Mouse (Mus musculus) cerebellum, adult 2 months (tissue): ENCODE data around the gene Mllt3. TPM values are rescaled to one million over a fixed set of nuclear protein-coding genes. Genes with fewer than 3 reads are reported as not detected.

Experiments used
- DNase-seq, 2 experiments: peaks; one replicate each; pipeline ENCODE4 v3.0.0; 2021
- H3K27ac ChIP-seq: fragments of 200-500 bp; 2 replicates; pipeline ENCODE4 v1.5.1; 2012; ENCODE audit warnings: low read length, control low read depth, inconsistent platforms; ENCODE audit not compliant: insufficient read depth
- H3K27me3 ChIP-seq: fragments of 200-500 bp; 2 replicates; pipeline ENCODE4 v1.6.1; 2012; ENCODE audit warnings: inconsistent platforms, mild to moderate bottlenecking, low read length, moderate library complexity; ENCODE audit not compliant: control insufficient read depth, insufficient read depth
- H3K4me1 ChIP-seq: fragments of 200-500 bp; 2 replicates; pipeline ENCODE4 v1.6.1; 2011; ENCODE audit warnings: low read length; ENCODE audit not compliant: control insufficient read depth, insufficient read depth
- H3K4me3 ChIP-seq: fragments of 200-500 bp; replicated peaks from 2 replicates; pipeline ENCODE3; 2011; ENCODE audit warnings: mild to moderate bottlenecking, low read depth, low read length, control low read depth; ENCODE audit not compliant: insufficient read depth
- CTCF ChIP-seq: fragments of 200-500 bp; IDR thresholded peaks from 2 replicates; pipeline ENCODE4 v1.5.1; 2011; ENCODE audit warnings: low read depth, mild to moderate bottlenecking, control low read depth, low read length, moderate library complexity, borderline replicate concordance; ENCODE audit not compliant: insufficient read depth
- POLR2A ChIP-seq: fragments of 200-500 bp; IDR thresholded peaks from 2 replicates; pipeline ENCODE4 v1.6.1; 2011; ENCODE audit warnings: low read length, control low read depth, borderline replicate concordance; ENCODE audit not compliant: insufficient read depth
- WGBS: fragments of 180-500 bp; shearing (Covaris S2); methylation state at CpG from one replicate; pipeline ENCODE4 v1.1.7; 2018; 5-methylcytosine and 5-hydroxymethylcytosine counted together
- polyA plus RNA-seq: library from polyadenylated mRNA; depleted of rRNA; stranded (reverse); fragments of >200 nt; gene quantifications from 2 replicates; pipeline ENCODE4 v1.2.3, GENCODE M21; 2012

The Mllt3 gene
- polyA plus RNA-seq, 1 experiment = 25.8 TPM

DNA sequence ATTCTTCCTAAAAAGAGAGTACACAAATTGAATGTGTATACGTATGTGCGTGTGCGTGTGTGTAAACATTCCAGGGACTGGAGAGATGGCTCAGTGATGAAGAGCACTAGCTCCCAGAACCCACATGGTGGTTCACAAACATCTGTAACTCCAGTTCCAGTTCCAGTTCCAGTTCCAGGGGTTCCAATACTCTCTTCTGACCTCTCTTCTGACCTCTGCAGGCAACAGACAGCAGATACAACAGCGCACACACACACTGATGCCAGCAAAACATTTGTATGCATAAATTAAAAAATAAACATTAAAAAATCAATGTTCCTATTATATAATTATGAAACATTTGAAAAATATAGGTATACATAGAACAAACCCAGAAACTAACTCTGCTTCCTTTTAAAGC is 258.6 kb downstream of the Mllt3 start:
- TF ChIP-seq CTCF (no peak), POLR2A (no peak)
- WGBS = 98% methylated on average over 4 of the region's 4 CpGs
- Histone ChIP-seq H3K27ac (no peak overlapping the region), H3K4me3 (no peak overlapping the region), H3K27me3 (no peaks in the 10 kb centered on the region), H3K4me1 (no peaks in the 10 kb centered on the region)
- DNase-seq = no peak

DNA sequence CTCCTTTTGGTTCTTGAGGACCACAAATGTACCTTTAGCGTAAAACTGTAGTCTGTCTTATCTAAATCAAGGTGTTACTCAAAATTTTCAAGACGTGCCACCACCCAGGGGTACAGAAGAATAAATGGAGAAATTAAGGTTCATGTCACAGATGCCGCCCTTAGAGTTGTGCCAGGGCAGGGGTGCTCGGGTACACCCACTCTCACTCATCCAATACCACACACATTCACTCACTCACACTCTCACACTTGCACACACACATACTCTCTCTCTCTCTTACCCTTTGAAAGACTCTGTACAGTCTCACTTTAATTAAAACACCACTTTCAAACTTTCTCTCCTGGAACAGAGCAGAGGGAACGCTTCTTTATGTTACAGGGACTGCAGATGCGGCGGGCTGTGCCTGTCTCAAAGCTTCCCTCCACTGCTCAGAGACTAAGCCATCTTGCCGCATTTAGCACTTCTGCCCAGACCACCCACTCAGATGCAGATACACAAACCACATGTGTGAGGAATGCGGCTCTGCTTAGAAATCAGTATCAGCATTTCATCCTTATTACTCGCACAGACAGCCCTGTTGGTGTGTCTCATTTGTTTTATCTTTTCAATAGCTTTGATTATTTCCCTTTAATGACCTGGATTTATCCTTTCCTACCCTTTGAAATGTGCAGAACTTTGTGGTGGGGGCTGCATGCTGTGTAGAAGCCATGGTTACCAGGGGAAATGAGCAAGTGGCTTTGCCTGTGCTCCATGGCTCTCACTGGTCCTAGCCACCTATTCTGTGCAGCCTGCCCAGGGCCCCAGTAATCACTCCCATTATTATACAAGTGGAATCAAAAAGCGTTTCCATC is 265.2 kb downstream of the Mllt3 start:
- no peak for DNase-seq

DNA sequence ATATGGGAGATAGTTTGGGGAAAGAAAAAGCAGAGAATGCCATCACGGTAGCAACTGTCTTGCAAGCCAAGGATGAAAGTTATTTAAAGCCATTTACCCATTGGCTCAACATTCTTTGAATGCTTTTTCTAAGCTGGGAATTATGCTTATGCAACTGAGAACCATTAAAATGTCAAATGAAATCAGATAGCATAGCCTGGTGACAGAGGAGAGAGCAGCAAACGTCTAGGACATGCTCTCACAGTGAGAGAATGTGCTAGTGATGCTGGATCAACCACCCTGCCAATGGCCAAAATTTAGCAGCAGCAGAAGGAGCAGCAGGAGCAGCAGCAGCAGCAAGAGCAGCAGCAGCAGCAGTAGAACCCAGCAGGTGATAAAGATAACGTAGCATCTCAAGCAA is 267.4 kb downstream of the Mllt3 start:
- no peak for TF ChIP-seq POLR2A
- TF ChIP-seq CTCF = no peak
- WGBS = 48% methylated on average over 3 of the region's 3 CpGs
- DNase-seq = no peak
- Histone ChIP-seq H3K4me1 (no peaks in the 10 kb centered on the region), H3K4me3 (no peak overlapping the region), H3K27ac (no peak overlapping the region), H3K27me3 (no peaks in the 10 kb centered on the region)

More for the DNA sequence above, 265.2 kb downstream of the Mllt3 start:
- H3K27ac ChIP-seq = no peak overlapping the region
- 52% methylated on average over 11 of the region's 11 CpGs for WGBS
- TF ChIP-seq POLR2A (no peak), CTCF (no peak)
- no peaks in the 10 kb centered on the region for H3K4me1 ChIP-seq
- no peaks in the 10 kb centered on the region for H3K27me3 ChIP-seq
- no peak overlapping the region for H3K4me3 ChIP-seq

DNA sequence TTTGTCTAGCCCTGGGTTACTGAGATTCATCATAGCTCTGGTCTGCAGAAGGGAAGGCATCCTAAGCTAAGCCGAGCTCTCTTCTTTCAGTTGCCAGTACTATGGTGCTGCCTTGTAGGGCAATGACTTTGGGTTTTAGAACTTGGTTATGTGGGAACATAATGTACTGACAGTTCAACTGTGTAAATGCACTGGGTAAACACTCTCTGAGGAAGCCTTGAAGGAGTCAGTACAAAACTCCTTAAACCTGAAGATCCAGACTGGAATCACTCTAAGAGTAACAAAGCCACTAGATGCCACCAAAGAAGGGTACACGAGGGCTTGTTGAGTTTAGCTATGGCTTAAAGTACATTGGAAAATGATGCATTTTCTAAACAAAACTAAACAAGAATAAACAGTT is 272.1 kb downstream of the Mllt3 start:
- TF ChIP-seq POLR2A (no peak), CTCF (no peak)
- no peak for DNase-seq
- WGBS = 78% methylated on average over 2 of the region's 2 CpGs
- Histone ChIP-seq H3K4me1 (no peaks in the 10 kb centered on the region), H3K27me3 (no peaks in the 10 kb centered on the region), H3K27ac (no peak overlapping the region), H3K4me3 (no peak overlapping the region)

DNA sequence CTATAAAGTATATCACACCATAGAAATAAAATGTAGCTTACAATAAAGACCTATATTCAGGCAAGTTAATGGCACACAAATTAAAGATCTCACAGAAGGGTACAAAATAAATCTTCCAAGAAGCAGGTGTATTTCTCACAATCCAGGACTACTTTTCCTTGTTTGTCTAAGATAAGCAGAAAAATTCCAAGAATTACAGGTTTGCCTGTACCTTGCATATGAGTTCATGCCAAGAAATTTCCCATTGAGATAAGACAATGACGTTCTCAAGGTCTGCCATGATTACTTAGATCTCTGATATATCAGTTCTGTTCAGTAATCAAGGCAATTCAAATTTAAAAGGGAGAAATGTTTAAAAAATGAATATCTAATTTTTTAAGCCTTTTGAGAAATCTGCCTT is 272.9 kb downstream of the Mllt3 start:
- Histone ChIP-seq H3K27me3 (no peaks in the 10 kb centered on the region), H3K4me1 (no peaks in the 10 kb centered on the region), H3K4me3 (no peak overlapping the region), H3K27ac (no peak overlapping the region)
- DNase-seq = no peak
- TF ChIP-seq CTCF (no peak), POLR2A (no peak)
- WGBS = 79% methylated on average over 1 of the region's 1 CpGs

DNA sequence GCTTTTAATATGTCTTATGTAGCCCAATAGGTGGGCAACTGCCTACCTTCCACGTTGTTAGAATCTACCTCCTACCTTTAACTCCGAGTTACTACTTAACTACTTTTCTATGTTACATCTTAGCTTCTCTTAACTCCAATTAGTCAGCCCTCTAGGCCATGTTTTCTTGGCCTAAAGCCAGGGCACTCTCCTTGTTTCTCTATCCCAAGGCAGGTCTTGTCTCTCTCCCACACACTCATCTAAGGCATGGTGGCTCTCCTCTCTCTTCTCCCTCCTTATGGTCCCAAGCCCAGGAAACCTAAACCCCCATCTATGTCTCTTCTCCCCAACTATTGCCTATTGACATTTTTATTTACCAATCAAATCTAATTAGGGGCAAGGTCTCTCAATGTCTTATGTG is 273.5 kb downstream of the Mllt3 start:
- 84% methylated on average over 2 of the region's 2 CpGs for WGBS
- Histone ChIP-seq H3K4me1 (no peaks in the 10 kb centered on the region), H3K27ac (no peak overlapping the region), H3K27me3 (no peaks in the 10 kb centered on the region), H3K4me3 (no peak overlapping the region)
- DNase-seq = no peak
- TF ChIP-seq POLR2A (no peak), CTCF (no peak)

DNA sequence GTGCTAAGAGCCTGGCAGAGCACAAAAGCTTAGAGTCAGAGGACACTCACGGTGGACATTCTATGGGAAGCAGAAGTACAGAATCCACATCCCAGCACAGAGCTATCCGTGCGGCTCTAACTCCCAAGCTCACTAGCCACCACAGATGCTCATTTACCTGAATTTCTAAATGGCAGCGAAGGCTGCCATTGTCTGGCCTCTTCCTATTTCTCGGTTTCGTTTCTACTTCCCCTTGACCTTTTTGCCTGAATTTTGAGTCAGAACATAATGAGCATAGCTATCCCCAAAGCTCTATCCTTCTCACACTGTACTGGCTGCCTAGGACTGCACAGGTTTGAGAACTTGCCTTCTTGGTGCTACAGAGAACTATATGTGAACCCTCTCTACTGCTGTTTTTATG is 274.1 kb downstream of the Mllt3 start:
- no peak for TF ChIP-seq CTCF
- TF ChIP-seq POLR2A = no peak
- H3K27me3 ChIP-seq = no peaks in the 10 kb centered on the region
- no peak overlapping the region for H3K4me3 ChIP-seq
- whole genome bisulfite sequencing = 92% methylated on average over 6 of the region's 6 CpGs
- no peaks in the 10 kb centered on the region for H3K4me1 ChIP-seq
- H3K27ac ChIP-seq = no peak overlapping the region
- DNase-seq = no peak

DNA sequence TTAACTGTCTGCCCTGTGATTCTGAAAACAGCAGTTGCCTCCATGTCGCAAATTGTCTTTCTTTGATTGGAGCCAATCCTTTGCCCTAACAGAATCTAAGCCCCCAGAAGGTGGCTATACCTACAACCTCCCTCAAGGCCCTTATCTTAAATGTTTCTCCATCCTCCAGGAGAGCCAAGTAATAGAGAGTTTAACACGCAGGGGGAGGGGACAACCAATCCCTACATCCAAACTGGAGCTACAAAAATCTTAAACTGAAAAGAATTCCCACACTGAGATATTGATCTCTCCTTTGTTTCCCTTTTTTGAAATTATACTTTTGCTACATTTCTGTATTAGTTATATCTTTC is 281.7 kb downstream of the Mllt3 start:
- WGBS = 96% methylated on average over 2 of the region's 2 CpGs
- no peaks in the 10 kb centered on the region for H3K4me1 ChIP-seq
- no peak for DNase-seq
- H3K27ac ChIP-seq = no peak overlapping the region
- no peaks in the 10 kb centered on the region for H3K27me3 ChIP-seq
- TF ChIP-seq CTCF = no peak
- TF ChIP-seq POLR2A = no peak
- no peak overlapping the region for H3K4me3 ChIP-seq
